ENCODE assay signal across 24 mouse cellular contexts in genomic region chr2:155367635-155368284, GRCm38 (mm10). TPM values are rescaled to one million over a fixed set of nuclear protein-coding genes. Genes with fewer than 3 reads are reported as not detected.
DNase-seq lines count a peak whose midpoint lies in the region; ATAC-seq and TF ChIP-seq lines count a peak whose summit lies in the region.
"Had no signal": no experiment of that assay in that cellular context is flagged by ENCODE, and none has a peak within 500 bp of the region (broad histone marks: within the 10 kb centered on the region; RNA-seq: fewer than 3 reads in every experiment).

No protein-coding gene starts in this region.

- peaks cover 7% of the 10 kb centered on the region for H3K4me1 ChIP-seq in heart, adult 2 months (ENCODE audit: control insufficient read depth, insufficient read depth, low read length)
- H3K4me1 ChIP-seq in heart, embryonic 10.5 days = peaks cover 20% of the 10 kb centered on the region
- peaks cover 3% of the 10 kb centered on the region; the same call in 1 of the 2 replicates for H3K4me1 ChIP-seq in lung, adult 2 months (ENCODE audit: control insufficient read depth, insufficient read depth, low read length)
- H3K4me1 ChIP-seq in forebrain, embryonic 14.5 days (ENCODE audit: control insufficient read depth, insufficient read depth, low read length) = no peaks in the 10 kb centered on the region
- H3K4me1 ChIP-seq: forebrain, embryonic 15.5 days; hindbrain, embryonic 10.5 days; limb, embryonic 13.5 days had no signal

- no peak overlapping the region for H3K4me3 ChIP-seq in heart, adult 2 months
- no peak overlapping the region for H3K4me3 ChIP-seq in heart, embryonic 10.5 days
- no peak overlapping the region for H3K4me3 ChIP-seq in lung, adult 2 months (replicated peaks; ENCODE audit: extremely low read depth, low read depth, low read length)
- no peak overlapping the region for H3K4me3 ChIP-seq in forebrain, embryonic 14.5 days (ENCODE audit: low read depth, low read length)
- H3K4me3 ChIP-seq: forebrain, embryonic 15.5 days; hindbrain, embryonic 10.5 days; kidney, embryonic 15.5 days; limb, embryonic 13.5 days; liver, embryonic 15.5 days had no signal

- H3K4me2 ChIP-seq in forebrain, embryonic 14.5 days (ENCODE audit: low read length) = no peak overlapping the region
- H3K4me2 ChIP-seq: forebrain, embryonic 15.5 days; kidney, embryonic 15.5 days; limb, embryonic 13.5 days; liver, embryonic 15.5 days; midbrain, embryonic 11.5 days had no signal

- DNase-seq in heart, adult 2 months = no peak
- DNase-seq in heart, embryonic 10.5 days (ENCODE audit: low spot score) = no peak
- DNase-seq in lung, postnatal 36 days = peak; percentile 55
- no peak for DNase-seq in lung, adult 2 months
- DNase-seq in spleen, postnatal 10 days (ENCODE audit: low spot score in 2 of 2) = no peak
- no peak for DNase-seq in forebrain, embryonic 14.5 days (ENCODE audit: low spot score)
- DNase-seq: adrenal gland, adult 2 months; cerebellum, adult 2 months; cerebellum, postnatal 36 days; gastrocnemius, postnatal 25 days; kidney, postnatal 36 days; right cerebral cortex, postnatal 14 days had no signal

- intact Hi-C loops in heart, adult 2 months (cut with DNase I) = no loop called here

- 64% methylated on average over 7 of the region's 7 CpGs for WGBS in heart, adult 2 months
- WGBS in heart, embryonic 10.5 days = 70% methylated on average over 7 of the region's 7 CpGs
- WGBS in lung, adult 2 months = 64% methylated on average over 7 of the region's 7 CpGs
- WGBS in forebrain, embryonic 14.5 days = 83% methylated on average over 7 of the region's 7 CpGs

- ATAC-seq in megakaryocyte, adult 5-6 weeks (ENCODE audit: poor library complexity, severe bottlenecking) = peak; percentile 79
- no peak for ATAC-seq in forebrain, embryonic 14.5 days
- ATAC-seq: forebrain, embryonic 15.5 days; hindbrain, postnatal 0 days; intestine, embryonic 16.5 days; Patski had no signal

- H3K27ac ChIP-seq in heart, adult 2 months = peak overlapping the region; percentile 24
- H3K27ac ChIP-seq in heart, embryonic 10.5 days = no peak overlapping the region
- no peak overlapping the region for H3K27ac ChIP-seq in forebrain, embryonic 14.5 days (ENCODE audit: low read depth, low read length)
- H3K27ac ChIP-seq: forebrain, embryonic 15.5 days; hindbrain, embryonic 10.5 days; hindbrain, postnatal 0 days; kidney, embryonic 15.5 days; limb, embryonic 13.5 days; liver, embryonic 15.5 days had no signal

- peaks cover 5% of the 10 kb centered on the region; the same call in 1 of the 2 replicates for H3K36me3 ChIP-seq in heart, adult 2 months (ENCODE audit: control insufficient read depth, insufficient read depth, low read length)
- no peaks in the 10 kb centered on the region for H3K36me3 ChIP-seq in heart, embryonic 10.5 days
- H3K36me3 ChIP-seq in forebrain, embryonic 14.5 days (ENCODE audit: control insufficient read depth, insufficient read depth, low read length) = no peaks in the 10 kb centered on the region
- H3K36me3 ChIP-seq: forebrain, embryonic 15.5 days; G1E; hindbrain, embryonic 10.5 days; kidney, embryonic 15.5 days; limb, embryonic 13.5 days; liver, embryonic 15.5 days had no signal

- H3K9ac ChIP-seq in heart, adult 2 months (ENCODE audit: low read depth, low read length) = no peak overlapping the region
- no peak overlapping the region for H3K9ac ChIP-seq in forebrain, embryonic 14.5 days (ENCODE audit: low read length)
- H3K9ac ChIP-seq: forebrain, embryonic 15.5 days; kidney, embryonic 15.5 days; limb, embryonic 13.5 days; liver, embryonic 15.5 days had no signal

- TF ChIP-seq POLR2A in heart, adult 2 months (IDR thresholded peaks at IDR 0.05; ENCODE audit: insufficient read depth, low read depth, low read length) = no peak
- TF ChIP-seq POLR2A in lung, adult 2 months (IDR thresholded peaks at IDR 0.05; ENCODE audit: borderline replicate concordance, extremely low read depth, low read depth, low read length) = no peak

- TF ChIP-seq CTCF in heart, adult 2 months (IDR thresholded peaks at IDR 0.05) = no peak
- no peak for TF ChIP-seq CTCF in lung, adult 2 months (IDR thresholded peaks at IDR 0.05; ENCODE audit: insufficient read depth, low read length)

- H3K9me3 ChIP-seq in heart, embryonic 10.5 days = no peaks in the 10 kb centered on the region
- no peaks in the 10 kb centered on the region for H3K9me3 ChIP-seq in forebrain, embryonic 14.5 days (replicated peaks; ENCODE audit: control insufficient read depth, low read length)
- H3K9me3 ChIP-seq: forebrain, embryonic 15.5 days; G1E; hindbrain, embryonic 10.5 days; kidney, embryonic 15.5 days; limb, embryonic 13.5 days; liver, embryonic 15.5 days had no signal

- H3K79me2 ChIP-seq in heart, adult 2 months (replicated peaks; ENCODE audit: control insufficient read depth, insufficient read depth, low read length) = no peaks in the 10 kb centered on the region

- no peak for TF ChIP-seq EP300 in heart, adult 2 months (IDR thresholded peaks at IDR 0.05; ENCODE audit: insufficient read depth, low read depth, low read length)

- no peaks in the 10 kb centered on the region for H3K27me3 ChIP-seq in heart, adult 2 months (ENCODE audit: control insufficient read depth, insufficient read depth, low read length)
- H3K27me3 ChIP-seq in heart, embryonic 10.5 days (ENCODE audit: insufficient read depth, poor library complexity, severe bottlenecking) = peaks cover 4% of the 10 kb centered on the region; the same call in 1 of the 2 replicates
- H3K27me3 ChIP-seq in forebrain, embryonic 14.5 days (replicated peaks; ENCODE audit: control insufficient read depth, insufficient read depth, low read length) = no peaks in the 10 kb centered on the region
- H3K27me3 ChIP-seq: CH12.LX; forebrain, embryonic 15.5 days; kidney, embryonic 15.5 days; limb, embryonic 13.5 days; liver, embryonic 15.5 days; Patski had no signal

RNA-seq across cellular contexts. Expression of gene Pigu, which starts 10.5 kb away (rescaled TPM):
- total RNA-seq in heart, adult 2 months (2021) = 10 to 100 TPM; 26.2 to 26.6 TPM
- polyA plus RNA-seq in heart, adult 2 months (2012; rRNA removed) = 44.8 and 73.8 TPM in 2 replicates
- polyA plus RNA-seq in heart, embryonic 10.5 days (2016; fragmentation: Nextera tagmentation; extraction: Ambion mirVana) = 60.3 and 61.2 TPM in 2 replicates
- 33.3 and 42.4 TPM in 2 replicates for polyA plus RNA-seq in lung, adult 2 months (2012; rRNA removed)
- 33.3 and 41.5 TPM in 2 replicates for total RNA-seq in megakaryocyte, adult 5-6 weeks (2015)
- total RNA-seq in megakaryocyte, adult 5-6 weeks (2017) = 23.7 and 24.4 TPM in 2 replicates
- polyA plus RNA-seq in forebrain, embryonic 14.5 days (2014; fragmentation: Nextera tagmentation; extraction: Ambion mirVana) = 63.6 and 70.8 TPM in 2 replicates

RNA-seq across cellular contexts. Expression of gene Trp53inp2, which starts 13.1 kb away (rescaled TPM):
- 100 to 1,000 TPM; 457 to 512 TPM for total RNA-seq in heart, adult 2 months (2021)
- polyA plus RNA-seq in heart, adult 2 months (2012; rRNA removed) = 410 and 615 TPM in 2 replicates
- polyA plus RNA-seq in heart, embryonic 10.5 days (2016; fragmentation: Nextera tagmentation; extraction: Ambion mirVana) = 61.4 and 118 TPM in 2 replicates
- polyA plus RNA-seq in lung, adult 2 months (2012; rRNA removed) = 184 and 237 TPM in 2 replicates
- total RNA-seq in megakaryocyte, adult 5-6 weeks (2015) = 30.5 and 31.0 TPM in 2 replicates
- 18.8 and 29.5 TPM in 2 replicates for total RNA-seq in megakaryocyte, adult 5-6 weeks (2017)
- polyA plus RNA-seq in forebrain, embryonic 14.5 days (2014; fragmentation: Nextera tagmentation; extraction: Ambion mirVana) = 57.7 and 72.6 TPM in 2 replicates
